Mouse (Mus musculus) gastrocnemius, adult 2 months (tissue): ENCODE data around the gene Pgm3. TPM values are rescaled to one million over a fixed set of nuclear protein-coding genes. Genes with fewer than 3 reads are reported as not detected.

Experiments used
- DNase-seq: peaks from one replicate; pipeline ENCODE4 v3.0.0; 2022
- H3K27ac ChIP-seq: fragments of 200-600 bp; 2 replicates; pipeline ENCODE4 v1.8.1; 2022; ENCODE audit warnings: mild to moderate bottlenecking
- H3K4me3 ChIP-seq: fragments of 200-600 bp; 2 replicates; pipeline ENCODE4 v1.8.1; 2022; ENCODE audit warnings: mild to moderate bottlenecking, moderate library complexity
- CTCF ChIP-seq: fragments of 200-600 bp; IDR thresholded peaks from 2 replicates; pipeline ENCODE4 v1.8.1; 2022; ENCODE audit warnings: antibody characterized with exemption, mild to moderate bottlenecking, moderate library complexity
- intact Hi-C: fragments of 180-260 bp; cut with DNase I; formaldehyde crosslinking; loops from one replicate; pipeline ENCODE4 v1.15.1; 2025
- total RNA-seq, 2 experiments: library from RNA; stranded (reverse); gene quantifications; 2 replicates each; pipeline ENCODE4 v1.2.3; 2021

The Pgm3 gene
- total RNA-seq, 2 experiments from 2014 or later: 3.4 to 5.7 TPM

DNA sequence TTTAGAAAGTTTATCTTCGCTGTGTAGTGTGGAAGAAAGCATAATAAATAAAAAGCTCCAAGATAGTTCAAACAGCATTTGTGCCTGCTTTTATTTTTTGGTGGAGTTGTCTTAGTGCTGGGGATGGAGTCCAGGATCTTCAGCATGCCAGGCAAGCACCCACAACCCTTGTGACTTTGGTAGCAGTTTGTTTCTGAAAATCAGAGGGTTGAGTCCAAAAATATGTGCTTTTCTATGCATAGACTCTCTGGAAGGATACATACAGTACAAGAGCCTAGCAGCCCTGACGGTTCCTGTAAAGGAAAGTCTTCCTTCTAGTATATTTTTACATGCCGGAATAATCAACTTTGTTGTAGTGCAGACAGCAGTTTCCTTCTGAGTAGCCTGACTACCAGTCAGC, 20.9 kb downstream of the Pgm3 start:
- TF ChIP-seq CTCF: no peak
- intact Hi-C loops: no loop called here
- no peak for DNase-seq
- H3K4me3 ChIP-seq: no peak overlapping the region
- no peak overlapping the region for H3K27ac ChIP-seq

DNA sequence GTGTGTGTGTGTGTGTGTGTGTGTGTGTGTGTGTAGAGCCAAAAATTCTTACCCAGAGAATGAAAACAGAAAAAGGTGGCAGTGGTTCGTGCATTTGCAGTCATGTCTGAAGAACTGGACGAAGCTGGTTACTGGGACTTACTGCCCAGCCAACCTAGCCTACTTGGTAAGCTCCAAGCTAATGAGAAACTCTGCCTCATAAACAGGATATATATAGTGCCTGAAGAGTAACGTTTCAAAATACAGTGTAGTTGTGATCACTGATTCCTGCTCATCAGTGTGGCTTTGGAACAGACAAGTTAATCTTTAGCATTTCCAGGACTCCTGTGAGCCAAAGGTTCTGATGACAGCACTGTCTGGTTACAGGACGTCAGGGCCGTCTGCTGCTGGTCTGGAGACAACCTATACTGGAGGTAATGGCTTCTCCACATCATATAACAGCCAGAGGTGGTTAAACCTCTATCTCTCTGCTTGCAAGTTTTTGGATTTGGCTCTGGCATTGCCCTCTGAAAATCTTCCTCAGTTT, 21.9 kb downstream of the Pgm3 start:
- intact Hi-C loops: no loop called here

DNA sequence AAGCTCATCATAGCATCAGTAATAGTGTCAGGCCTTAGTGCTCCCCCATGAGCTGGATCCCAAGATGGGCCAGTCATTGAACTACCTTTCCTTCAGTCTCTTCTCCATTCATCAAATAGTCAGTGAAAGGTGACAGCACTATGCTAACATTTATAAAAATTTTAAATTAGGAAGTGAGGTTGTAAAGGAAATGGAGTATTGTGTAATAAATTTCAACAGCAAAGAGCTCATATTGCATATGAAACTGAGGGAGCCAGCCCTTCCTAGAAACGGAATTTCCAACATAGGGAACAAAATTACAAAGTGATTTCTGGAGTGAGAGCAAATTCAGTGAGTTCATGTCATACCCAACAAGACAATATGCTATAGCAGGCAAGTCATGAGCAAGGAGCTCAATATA, 27.1 kb downstream of the Pgm3 start:
- intact Hi-C loops: no loop called here
- no peak for TF ChIP-seq CTCF
- no peak for DNase-seq
- Histone ChIP-seq H3K4me3 (no peak overlapping the region), H3K27ac (no peak overlapping the region)

More for the DNA sequence above, 21.9 kb downstream of the Pgm3 start:
- DNase-seq: no peak
- Histone ChIP-seq H3K4me3 (no peak overlapping the region), H3K27ac (no peak overlapping the region)
- no peak for TF ChIP-seq CTCF

DNA sequence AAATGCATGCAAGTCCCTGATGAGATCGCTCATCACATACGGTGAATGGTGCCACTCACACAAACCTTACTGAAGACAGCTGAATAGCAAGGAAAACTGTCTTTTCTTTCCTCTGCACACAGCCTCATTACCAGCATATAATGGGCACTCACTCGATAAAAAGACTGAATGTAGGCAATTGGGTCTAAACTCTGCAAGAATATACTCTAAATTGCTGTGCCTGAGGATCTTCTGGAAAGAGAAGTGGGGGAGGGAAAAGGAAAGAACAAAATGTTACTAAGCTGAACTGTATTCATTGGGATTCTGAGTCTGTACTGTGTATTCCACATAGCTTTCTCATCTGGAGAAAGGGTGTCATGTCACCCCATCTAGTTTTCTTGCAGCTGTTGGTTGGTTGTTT, 28.2 kb downstream of the Pgm3 start:
- H3K4me3 ChIP-seq: no peak overlapping the region
- no peak for TF ChIP-seq CTCF
- H3K27ac ChIP-seq: no peak overlapping the region
- intact Hi-C loops: no loop called here
- no peak for DNase-seq

DNA sequence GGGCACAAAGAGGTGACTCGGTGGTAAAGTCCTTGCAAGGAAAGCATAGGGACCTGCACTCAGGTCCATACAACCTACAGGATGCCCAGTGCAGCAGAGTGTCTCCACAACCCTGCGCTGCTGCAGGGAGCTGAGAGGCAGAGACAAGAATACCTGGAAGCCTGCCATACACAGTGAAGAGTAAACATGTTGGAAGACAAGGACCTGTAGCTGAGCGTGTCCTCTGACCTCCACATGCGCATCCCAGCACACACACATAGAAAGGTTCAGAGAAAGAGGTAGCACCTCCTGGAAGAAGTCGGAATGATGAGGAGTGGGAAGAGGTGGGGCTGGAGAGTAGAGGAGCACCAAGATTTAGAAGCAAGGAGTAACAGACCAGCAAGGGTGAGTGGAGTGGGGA, 37.6 kb downstream of the Pgm3 start:
- Histone ChIP-seq H3K27ac (no peak overlapping the region), H3K4me3 (no peak overlapping the region)
- intact Hi-C loops: no loop called here
- no peak for DNase-seq
- TF ChIP-seq CTCF: no peak

DNA sequence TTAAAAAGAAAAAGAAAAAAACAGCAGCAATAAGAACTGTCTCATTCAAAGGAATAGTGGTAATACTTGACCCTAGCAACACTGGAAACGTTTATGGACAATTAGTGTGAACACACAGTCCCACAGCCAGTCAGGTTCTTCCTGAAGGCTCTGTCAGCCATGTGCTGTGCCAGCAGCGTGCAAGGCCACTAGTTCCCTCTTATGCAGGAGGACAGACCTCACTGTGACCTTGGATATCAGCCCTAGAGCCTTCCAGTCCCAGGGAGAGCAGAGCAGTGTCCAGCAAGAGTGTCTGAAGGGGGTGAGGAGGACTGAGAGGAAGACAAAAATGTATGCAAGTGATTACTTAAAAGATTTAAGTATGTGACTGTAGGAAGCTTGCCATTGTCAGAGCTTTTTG, 46.0 kb downstream of the Pgm3 start:
- DNase-seq: no peak
- no peak for TF ChIP-seq CTCF
- Histone ChIP-seq H3K27ac (no peak overlapping the region), H3K4me3 (no peak overlapping the region)
- intact Hi-C loops: loop anchor here (10.0 kb wide), 1 partner anchor 811 kb away; no protein-coding TSS in a partner anchor

DNA sequence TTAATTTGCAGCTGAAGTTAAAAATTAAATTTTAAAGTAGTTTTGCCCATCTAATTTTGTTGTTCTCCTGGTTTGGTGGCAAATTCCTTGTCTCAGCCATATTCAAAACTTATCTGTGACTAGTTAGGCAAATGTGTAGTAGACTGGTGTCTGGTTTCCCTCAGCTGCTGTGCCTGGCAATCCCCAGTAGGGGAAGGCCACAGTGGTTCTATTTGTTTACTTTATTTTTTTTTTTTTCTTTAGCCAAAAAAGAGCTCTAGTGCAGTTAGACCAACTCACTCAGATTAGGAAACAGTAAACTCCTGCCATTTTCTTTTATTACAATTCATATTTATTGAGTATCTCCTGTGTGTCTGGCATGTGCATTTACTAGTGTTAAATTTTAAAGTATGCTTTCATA, 49.3 kb downstream of the Pgm3 start:
- H3K4me3 ChIP-seq: no peak overlapping the region
- DNase-seq: no peak
- intact Hi-C loops: loop anchor here (10.0 kb wide), 1 partner anchor 808 kb away; no protein-coding TSS in a partner anchor
- H3K27ac ChIP-seq: no peak overlapping the region
- no peak for TF ChIP-seq CTCF

DNA sequence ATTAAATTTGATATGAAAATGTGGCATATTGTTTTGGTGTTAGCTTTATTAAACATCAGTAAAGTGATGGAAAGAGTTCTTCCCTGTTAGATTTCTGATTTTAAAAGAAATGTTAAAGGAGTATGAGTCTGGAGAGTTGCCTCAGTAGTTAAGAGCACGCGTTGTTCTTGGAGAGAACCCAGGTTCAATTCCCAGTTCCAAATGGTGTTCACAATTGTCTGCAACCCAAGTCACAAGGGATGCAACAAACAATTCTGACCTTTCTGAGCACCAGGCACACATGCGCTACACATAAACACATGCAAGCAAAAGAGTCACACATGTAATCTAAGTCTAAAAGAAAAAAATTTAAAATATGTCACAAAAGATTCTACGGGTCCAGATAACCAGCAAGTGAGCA, 56.8 kb downstream of the Pgm3 start:
- DNase-seq: peak; percentile 21
- H3K4me3 ChIP-seq: no peak overlapping the region
- intact Hi-C loops: no loop called here
- no peak overlapping the region for H3K27ac ChIP-seq
- TF ChIP-seq CTCF: no peak

DNA sequence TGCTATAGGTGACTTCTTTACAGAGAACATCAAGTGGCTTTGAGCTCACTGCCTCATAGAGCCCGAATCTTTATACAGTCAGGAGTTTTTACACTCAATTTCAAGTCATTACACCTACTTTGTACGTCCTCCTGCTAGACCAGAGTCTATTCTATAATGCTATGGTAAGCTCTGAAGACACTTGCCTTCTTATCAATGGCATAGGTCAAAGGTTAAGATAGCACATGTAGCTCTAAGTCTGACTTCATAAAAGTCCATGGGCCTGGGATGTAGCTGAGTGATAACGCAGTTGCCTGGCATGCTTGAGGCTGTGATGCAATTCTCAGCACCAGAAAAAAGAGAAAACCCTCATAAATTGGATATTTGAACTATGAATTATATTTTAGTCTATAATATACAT, 57.3 kb downstream of the Pgm3 start:
- no peak for TF ChIP-seq CTCF
- H3K4me3 ChIP-seq: no peak overlapping the region
- H3K27ac ChIP-seq: no peak overlapping the region
- DNase-seq: no peak
- intact Hi-C loops: no loop called here

DNA sequence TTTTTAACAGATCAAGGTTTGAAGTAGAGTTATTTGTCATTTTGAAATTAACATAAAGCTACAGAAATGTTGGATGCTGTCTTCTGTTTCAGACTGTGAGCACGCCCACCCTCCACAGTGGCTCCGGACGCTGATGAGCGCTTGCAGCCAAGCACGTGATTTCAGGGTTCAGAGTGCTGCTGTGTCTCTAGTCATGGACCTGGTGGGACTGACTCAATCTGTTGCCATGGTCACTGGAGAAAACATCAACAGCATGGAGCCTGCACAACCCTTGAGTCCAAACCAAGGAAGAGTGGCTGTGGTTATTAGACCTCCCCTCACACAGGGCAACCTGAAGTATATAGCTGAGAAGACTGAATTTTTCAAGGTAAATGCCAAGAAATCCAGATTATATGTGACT, 57.9 kb downstream of the Pgm3 start:
- Histone ChIP-seq H3K27ac (no peak overlapping the region), H3K4me3 (no peak overlapping the region)
- TF ChIP-seq CTCF: no peak
- intact Hi-C loops: no loop called here
- DNase-seq: peak; percentile 29

DNA sequence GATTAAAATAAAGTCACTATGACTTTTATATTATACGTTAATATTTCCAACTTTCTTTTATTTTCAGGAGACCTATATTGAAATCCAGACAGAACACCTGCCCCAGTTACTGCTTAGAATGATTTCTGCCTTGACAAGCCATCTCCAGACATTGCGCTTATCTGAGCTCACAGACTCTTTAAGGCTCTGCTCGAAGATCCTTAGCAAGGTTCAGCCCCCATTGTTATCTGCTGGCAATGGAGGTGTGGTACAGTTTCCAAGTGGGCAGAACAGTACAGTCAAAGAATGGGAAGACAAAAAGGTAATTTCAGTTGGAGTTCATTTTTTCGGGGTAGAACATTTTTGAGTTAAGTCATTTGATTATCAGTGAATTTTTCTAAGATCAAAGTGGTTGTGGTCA, 64.2 kb downstream of the Pgm3 start:
- intact Hi-C loops: no loop called here
- TF ChIP-seq CTCF: no peak
- H3K27ac ChIP-seq: no peak overlapping the region

More for the DNA sequence above, 64.2 kb downstream of the Pgm3 start:
- DNase-seq: no peak
- no peak overlapping the region for H3K4me3 ChIP-seq

Other genes with a start within 250 kb of the Pgm3 start
- gene Ube2cbp, start 106.9 kb downstream of the Pgm3 start, total RNA-seq: 1 to 10 TPM; 3.1 to 4.7 TPM
- gene Dop1a, start 104.7 kb downstream of the Pgm3 start, total RNA-seq: 10 to 100 TPM in 1 of 2 experiments, 1 to 10 TPM in 1; 9.5 to 12.1 TPM
- under 1 TPM; 0.22 to 0.36 TPM for gene Rwdd2a, start 149 bp upstream of the Pgm3 start, total RNA-seq
- gene Me1, start 124.1 kb upstream of the Pgm3 start, total RNA-seq: 100 to 1,000 TPM; 127 to 221 TPM
- under 1 TPM in 1 of 2 experiments, not detected in 1; 0.11 TPM for gene Prss35, start 171.8 kb upstream of the Pgm3 start, total RNA-seq